Mouse (Mus musculus): ENCODE results near the gene Fam19a1.

DNA sequence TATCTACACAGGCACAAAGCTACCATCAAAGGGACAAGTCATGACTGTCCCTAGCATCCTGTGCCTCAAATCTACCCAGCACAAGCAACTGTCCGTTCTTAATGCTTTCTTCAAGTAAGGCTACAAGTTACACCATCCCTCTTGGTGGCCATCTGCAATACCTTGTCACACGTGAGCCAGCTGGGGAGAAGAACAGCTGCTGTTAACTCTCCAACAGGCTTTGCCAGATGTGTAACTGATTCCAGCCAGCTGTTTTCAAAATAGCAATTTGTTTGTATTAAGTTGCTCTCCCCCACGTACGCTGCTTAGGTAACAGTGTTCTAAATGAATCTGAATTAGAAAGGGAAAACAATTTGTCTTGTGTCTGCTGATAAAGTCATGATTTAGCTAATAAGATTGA lies 467.8 kb downstream of the Fam19a1 start:
- no peak for TF ChIP-seq CTCF (IDR thresholded peaks at IDR 0.05; ENCODE audit: borderline replicate concordance, insufficient read depth, low read depth, low read length)
- no peak for TF ChIP-seq POLR2A (IDR thresholded peaks at IDR 0.05; ENCODE audit: borderline replicate concordance, insufficient read depth, low read length)
